19 mouse cellular contexts compared by ENCODE assay signal in genomic region chr6:124955212-124955611, GRCm38 (mm10). TPM values are rescaled to one million over a fixed set of nuclear protein-coding genes. Genes with fewer than 3 reads are reported as not detected.
"Had no signal": no experiment of that assay in that cellular context is flagged by ENCODE, and none has a peak within 500 bp of the region (broad histone marks: within the 10 kb centered on the region; RNA-seq: fewer than 3 reads in every experiment).

No protein-coding gene starts in this region.

- H3K9me3 ChIP-seq: stomach, embryonic 15.5 days had no signal

- H3K4me1 ChIP-seq: liver, embryonic 13.5 days; stomach, embryonic 15.5 days had no signal

- H3K4me3 ChIP-seq: layer of hippocampus, adult 2 months; left cerebral cortex, adult 2 months; liver, embryonic 13.5 days; stomach, embryonic 15.5 days had no signal

- H3K27me3 ChIP-seq: liver, embryonic 13.5 days; stomach, embryonic 15.5 days had no signal

- DNase-seq: kidney, adult 2 months; kidney, postnatal 25 days; layer of hippocampus, adult 9-11 months; liver, embryonic 13.5 days; lung, adult 2 months; lung, postnatal 14 days; lung, postnatal 4 days; midbrain, embryonic 14.5 days; right cerebral cortex, adult 18-20 months; right cerebral cortex, postnatal 14 days; right cerebral cortex, postnatal 4 days; thymus, adult 18-20 months; thymus, postnatal 14 days; thymus, postnatal 4 days had no signal

RNA-seq across cellular contexts. Expression of gene Pianp, which starts 41.3 kb away (rescaled TPM):
- total RNA-seq: liver, adult 2 months; megakaryocyte-erythroid progenitor cell, adult 5-6 weeks had no signal
